Mouse (Mus musculus) G1E (cell line): ENCODE measurements around the gene Cdk1. TPM values are rescaled to one million over a fixed set of nuclear protein-coding genes. Genes with fewer than 3 reads are reported as not detected.
A peak's percentile ranks its signal among the peaks of the same experiment; 100 is the strongest.
"Not testable (repeated sequence)": the region's sequence is repeated elsewhere in the genome, so short reads cannot be mapped to it uniquely, and the experiment has no call there.

ENCODE experiments used
- ATAC-seq: 2 replicates; pipeline ENCODE4 v1.8.0; 2016; ENCODE audit warnings: mild to moderate bottlenecking; ENCODE audit not compliant: insufficient number of reproducible peaks, poor library complexity, low FRiP score, severe bottlenecking; ENCODE audit errors: extremely low read depth
- DNase-seq: peaks from one replicate; pipeline ENCODE4 v3.0.0; 2012; ENCODE audit warnings: low spot score
- H3K27me3 ChIP-seq: 2 replicates; pipeline ENCODE4 v1.6.1; 2012; ENCODE audit warnings: mild to moderate bottlenecking, low read length, inconsistent platforms; ENCODE audit not compliant: insufficient read depth
- H3K36me3 ChIP-seq: replicated peaks from 2 replicates; pipeline ENCODE3; 2012; ENCODE audit warnings: mild to moderate bottlenecking, inconsistent platforms
- H3K4me1 ChIP-seq: 2 replicates; pipeline ENCODE4 v1.6.1; 2012; ENCODE audit warnings: low read depth, low read length, inconsistent platforms, mixed read lengths; ENCODE audit not compliant: insufficient read depth
- H3K4me3 ChIP-seq: 2 replicates; pipeline ENCODE4 v1.5.1; 2012; ENCODE audit warnings: low read depth, mild to moderate bottlenecking, inconsistent platforms, low read length, moderate library complexity, mixed read lengths
- H3K9me3 ChIP-seq: replicated peaks from 2 replicates; pipeline ENCODE4 v1.6.1; 2012; ENCODE audit warnings: inconsistent platforms
- CTCF ChIP-seq: IDR thresholded peaks from 2 replicates; pipeline ENCODE4 v1.5.1; 2012; ENCODE audit warnings: low read depth, low read length, inconsistent platforms, mixed read lengths
- GATA1 ChIP-seq: IDR thresholded peaks from 2 replicates; pipeline ENCODE4 v1.6.1; 2012; ENCODE audit warnings: borderline replicate concordance, low read length, inconsistent platforms, mixed read lengths
- GATA2 ChIP-seq: IDR thresholded peaks from 2 replicates; pipeline ENCODE4 v1.6.1; 2012; ENCODE audit warnings: low read depth, low read length, inconsistent platforms, borderline replicate concordance
- POLR2AphosphoS5 ChIP-seq: IDR thresholded peaks from 2 replicates; pipeline ENCODE4 v1.6.1; 2012; ENCODE audit warnings: low read depth, low read length, inconsistent platforms; ENCODE audit not compliant: insufficient replicate concordance
- TAL1 ChIP-seq: conservative IDR thresholded peaks from 2 replicates; pipeline ENCODE4 v1.6.1; 2012; ENCODE audit warnings: low read depth, low read length, inconsistent platforms, mixed read lengths
- polyA plus RNA-seq: library from polyadenylated mRNA; stranded (reverse); fragments of >175 nt; gene quantifications from 2 replicates; pipeline ENCODE4 v1.2.3, GENCODE M21; 2012
- total RNA-seq, 2 experiments: library from RNA; stranded (forward) in 1 of 2; stranded (reverse) in 1 of 2; fragments of 200-1000 nt in 1 of 2; fragments of >200 nt in 1 of 2; fragmentation: Nextera tagmentation in 1 of 2; gene quantifications; 2 replicates each; pipeline ENCODE4 v1.2.3; 2014 to 2017

Gene Cdk1
- total and polyA plus RNA-seq, 3 experiments: 71.6 to 273 (median 83.2) TPM

- ATAC-seq: no peak
- Histone ChIP-seq H3K36me3 (no peaks in the 10 kb centered on the region), H3K4me1 (no peaks in the 10 kb centered on the region), H3K27me3 (no peaks in the 10 kb centered on the region), H3K9me3 (peaks cover 19% of the 10 kb centered on the region), H3K4me3 (no peak overlapping the region)
- DNase-seq: no peak
- TF ChIP-seq GATA2: no peak
- no peak for TF ChIP-seq CTCF
These were observed 18.7 kb upstream of the Cdk1 start for GRCm38 (mm10) chr10:69371441-69371840.

- DNase-seq: no peak
- no peak for ATAC-seq
These were observed 16.6 kb upstream of the Cdk1 start for GRCm38 (mm10) chr10:69369321-69369720.

GRCm38 (mm10) chr10:69366877-69367387 lies 14.2 kb upstream of the Cdk1 start:
- no peaks in the 10 kb centered on the region for H3K36me3 ChIP-seq
- H3K27me3 ChIP-seq: no peaks in the 10 kb centered on the region
- peaks cover 9% of the 10 kb centered on the region; the same call in 1 of the 2 replicates for H3K9me3 ChIP-seq
- TF ChIP-seq GATA1 (no peak), TAL1 (no peak), CTCF (no peak), GATA2 (no peak), POLR2AphosphoS5 (no peak)
- H3K4me3 ChIP-seq: no peak overlapping the region
- no peaks in the 10 kb centered on the region for H3K4me1 ChIP-seq
- no peak for DNase-seq
- no peak for ATAC-seq

More at GRCm38 (mm10) chr10:69369321-69369720, 16.6 kb upstream of the Cdk1 start:
- Histone ChIP-seq H3K27me3 (no peaks in the 10 kb centered on the region), H3K9me3 (peaks cover 11% of the 10 kb centered on the region), H3K4me3 (no peak overlapping the region), H3K4me1 (no peaks in the 10 kb centered on the region), H3K36me3 (no peaks in the 10 kb centered on the region)
- TF ChIP-seq GATA2 (no peak), GATA1 (no peak), TAL1 (no peak), POLR2AphosphoS5 (no peak), CTCF (no peak)

- Histone ChIP-seq H3K4me3 (no peak overlapping the region), H3K4me1 (no peaks in the 10 kb centered on the region), H3K36me3 (no peaks in the 10 kb centered on the region), H3K9me3 (peaks cover 9% of the 10 kb centered on the region; the same call in 1 of the 2 replicates), H3K27me3 (no peaks in the 10 kb centered on the region)
- no peak for TF ChIP-seq CTCF
- TF ChIP-seq POLR2AphosphoS5: no peak
- no peak for TF ChIP-seq GATA2
- TF ChIP-seq GATA1: no peak
- TF ChIP-seq TAL1: no peak
- DNase-seq: no peak
- ATAC-seq: no peak
These were observed 13.5 kb upstream of the Cdk1 start for GRCm38 (mm10) chr10:69366208-69366607.

- DNase-seq (no peak), ATAC-seq (no peak)
- no peaks in the 10 kb centered on the region for H3K4me1 ChIP-seq
- no peak overlapping the region for H3K4me3 ChIP-seq
- TF ChIP-seq GATA1: no peak
- no peak for TF ChIP-seq GATA2
- TF ChIP-seq POLR2AphosphoS5: no peak
- no peak for TF ChIP-seq CTCF
- TF ChIP-seq TAL1: no peak
- no peaks in the 10 kb centered on the region for H3K36me3 ChIP-seq
- no peaks in the 10 kb centered on the region; the same call in 1 of the 2 replicates for H3K27me3 ChIP-seq
- peaks cover 11% of the 10 kb centered on the region; the same call in 1 of the 2 replicates for H3K9me3 ChIP-seq
These were observed 6.9 kb upstream of the Cdk1 start for GRCm38 (mm10) chr10:69359666-69360065.

GRCm38 (mm10) chr10:69353086-69353479 lies 345 bp upstream of the Cdk1 start:
- Histone ChIP-seq H3K36me3 (peaks cover 33% of the 10 kb centered on the region), H3K4me3 (peak overlapping the region; percentile 86), H3K4me1 (peaks cover 34% of the 10 kb centered on the region)
- not testable (repeated sequence) for H3K27me3 ChIP-seq, ATAC-seq, DNase-seq, H3K9me3 ChIP-seq

GRCm38 (mm10) chr10:69351842-69352211 lies 911 bp downstream of the Cdk1 start:
- H3K9me3 ChIP-seq: no peaks in the 10 kb centered on the region
- peaks cover 45% of the 10 kb centered on the region for H3K4me1 ChIP-seq
- H3K27me3 ChIP-seq: no peaks in the 10 kb centered on the region
- no peak for ATAC-seq
- TF ChIP-seq GATA2: no peak
- TF ChIP-seq TAL1: no peak
- no peak for TF ChIP-seq CTCF
- TF ChIP-seq GATA1: no peak
- TF ChIP-seq POLR2AphosphoS5: no peak
- no peak for DNase-seq
- peak overlapping the region; percentile 86 for H3K4me3 ChIP-seq
- H3K36me3 ChIP-seq: peaks cover 46% of the 10 kb centered on the region
